In genomic region chr6:89416030-89416595, GRCm38 (mm10) we compare ENCODE assay signal across 20 mouse cellular contexts.
"Had no signal": no experiment of that assay in that cellular context is flagged by ENCODE, and none has a peak within 500 bp of the region (broad histone marks: within the 10 kb centered on the region; RNA-seq: fewer than 3 reads in every experiment).

No protein-coding gene starts in this region.

- H3K4me1 ChIP-seq: stomach, embryonic 15.5 days had no signal

- H3K4me3 ChIP-seq: kidney, embryonic 15.5 days; lung, embryonic 15.5 days; midbrain, embryonic 12.5 days; myocyte; neural tube, embryonic 13.5 days; stomach, embryonic 15.5 days had no signal

- H3K9ac ChIP-seq: kidney, embryonic 15.5 days; liver, embryonic 14.5 days; lung, embryonic 15.5 days; midbrain, embryonic 12.5 days; neural tube, embryonic 13.5 days; stomach, embryonic 15.5 days had no signal

- ATAC-seq: intestine, postnatal 0 days; midbrain, embryonic 16.5 days had no signal

- H3K4me2 ChIP-seq: kidney, embryonic 15.5 days; lung, embryonic 15.5 days; midbrain, embryonic 12.5 days; neural tube, embryonic 13.5 days; stomach, embryonic 15.5 days had no signal

- H3K36me3 ChIP-seq: kidney, embryonic 15.5 days; lung, embryonic 15.5 days; midbrain, embryonic 12.5 days; neural tube, embryonic 13.5 days; stomach, embryonic 15.5 days had no signal

- H3K9me3 ChIP-seq: kidney, embryonic 15.5 days; lung, embryonic 15.5 days; midbrain, embryonic 12.5 days; neural tube, embryonic 13.5 days; stomach, embryonic 15.5 days had no signal

- DNase-seq: kidney, adult 8-10 months; kidney, postnatal 14 days; kidney, postnatal 4 days; lung, adult 18-20 months; lung, postnatal 10 days; lung, postnatal 36 days; retina, postnatal 1 day; right cerebral cortex, postnatal 25 days; spleen, adult 18-20 months; thymus, adult 18-20 months; thymus, postnatal 36 days had no signal

- H3K27me3 ChIP-seq: kidney, embryonic 15.5 days; lung, embryonic 15.5 days; midbrain, embryonic 12.5 days; neural tube, embryonic 13.5 days; stomach, embryonic 15.5 days had no signal

- H3K27ac ChIP-seq: kidney, embryonic 15.5 days; liver, embryonic 14.5 days; lung, embryonic 15.5 days; midbrain, embryonic 12.5 days; neural tube, embryonic 13.5 days; stomach, embryonic 15.5 days had no signal
